Mouse (Mus musculus): ENCODE measurements around the gene Rpl38.

Gene Rpl38

DNA sequence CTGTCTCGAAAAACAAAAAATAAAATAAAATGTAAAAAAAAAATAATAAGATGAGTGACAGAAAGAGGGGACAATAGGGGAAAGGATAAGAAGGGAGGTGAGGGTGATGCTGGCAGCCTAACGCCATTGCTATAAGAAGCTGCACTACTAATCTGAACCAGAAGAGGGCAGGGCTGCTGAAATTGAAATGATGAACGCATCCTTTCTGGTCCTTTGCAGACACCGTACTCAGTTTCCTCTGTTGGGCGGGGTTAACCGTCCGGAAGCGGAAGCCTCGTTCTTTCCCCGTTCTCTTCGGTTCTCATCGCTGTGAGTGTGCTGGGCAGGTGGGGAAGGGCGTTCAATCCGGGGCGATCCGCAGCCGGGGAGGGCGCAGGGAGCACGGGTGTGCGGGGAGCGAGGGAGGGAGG, at the start of gene Rpl38:
TSS of gene Rpl38 (plus strand) at position 224 of the 410 bp plus-strand sequence.
- peak; percentile 97 for DNase-seq

DNA sequence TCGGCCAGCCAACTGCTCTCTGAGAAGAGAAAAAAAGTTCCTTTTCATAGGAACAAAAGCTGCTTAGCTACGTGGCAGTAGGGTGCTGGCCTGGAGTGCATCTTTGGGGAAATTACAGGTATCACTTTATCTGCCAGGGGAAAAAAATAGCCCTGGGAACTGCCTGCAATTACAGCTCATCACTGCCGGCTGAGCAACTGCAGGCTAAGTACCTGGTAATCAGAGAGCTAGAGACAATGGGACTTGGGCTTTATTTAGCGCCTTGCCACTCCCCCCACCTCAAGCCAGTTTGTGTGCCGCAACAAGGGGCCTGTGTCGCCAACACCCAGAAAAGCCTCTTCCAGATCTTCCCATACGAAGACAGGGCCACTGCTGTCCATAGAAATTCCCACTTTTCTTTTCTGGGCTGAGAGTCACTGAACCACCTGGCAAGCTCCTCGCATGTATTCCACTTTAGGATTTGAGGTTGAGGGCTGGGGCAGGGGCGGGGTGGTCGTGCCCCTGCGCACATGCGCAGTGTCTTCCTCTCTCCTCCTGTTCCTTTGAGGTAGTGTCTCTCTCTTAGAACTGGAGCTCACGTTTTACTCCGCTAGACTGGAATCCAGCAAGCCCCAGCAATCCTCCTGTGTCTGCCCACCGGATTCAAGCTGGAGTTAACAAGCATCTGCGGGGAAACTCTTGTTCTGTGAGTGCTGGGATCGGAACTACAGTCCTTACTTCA, 49.5 kb upstream of the Rpl38 start:
- DNase-seq: no peak

DNA sequence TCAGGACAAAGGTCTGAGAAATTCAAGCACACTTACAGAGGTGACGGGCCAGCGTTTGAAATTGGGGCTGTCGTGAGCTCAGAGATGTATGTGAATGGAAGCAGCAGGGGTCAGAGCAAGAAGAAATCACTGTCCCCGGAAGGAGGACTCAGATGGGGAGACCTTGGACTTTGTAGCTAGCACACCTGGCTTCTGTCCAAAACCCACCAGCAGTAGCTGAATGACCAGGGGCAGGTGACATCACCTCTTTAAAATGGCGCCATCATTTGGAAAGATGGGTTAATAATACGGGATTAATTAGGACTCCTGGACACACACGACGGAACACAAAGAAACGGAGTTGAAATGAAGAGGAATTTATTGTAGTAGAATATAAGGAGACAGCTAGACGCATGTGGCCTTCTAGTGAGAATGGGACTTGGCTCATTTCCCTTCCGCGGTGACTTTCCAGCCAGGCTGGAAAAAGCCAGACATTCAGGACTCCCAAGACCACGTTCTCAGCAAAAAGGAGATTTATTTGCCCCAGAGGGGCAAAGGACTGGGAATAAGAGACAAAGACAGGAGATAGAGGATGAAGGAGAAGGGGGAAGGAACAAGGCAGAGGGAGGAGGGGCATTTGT, 42.1 kb upstream of the Rpl38 start:
- DNase-seq: no peak

DNA sequence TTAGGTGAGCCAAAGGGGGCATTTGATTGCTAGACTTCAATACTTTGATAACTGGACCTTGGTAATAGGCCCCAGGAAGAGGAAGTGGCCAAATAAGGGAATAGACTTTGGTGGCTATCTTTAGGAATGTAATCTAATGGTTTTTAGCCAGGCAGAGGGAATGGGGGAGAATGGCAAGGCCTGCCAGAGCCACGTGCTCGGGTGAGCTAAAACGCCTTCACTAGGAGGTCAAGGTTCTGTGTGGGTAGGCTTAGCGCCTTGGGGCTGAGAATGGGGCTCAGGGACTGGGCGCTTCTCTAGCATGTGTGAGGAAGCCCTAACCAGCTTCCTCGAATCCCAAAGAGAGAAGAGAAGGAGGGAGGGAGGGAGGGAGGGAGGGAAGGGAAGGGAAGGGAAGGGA, 41.3 kb upstream of the Rpl38 start:
- no peak for DNase-seq

DNA sequence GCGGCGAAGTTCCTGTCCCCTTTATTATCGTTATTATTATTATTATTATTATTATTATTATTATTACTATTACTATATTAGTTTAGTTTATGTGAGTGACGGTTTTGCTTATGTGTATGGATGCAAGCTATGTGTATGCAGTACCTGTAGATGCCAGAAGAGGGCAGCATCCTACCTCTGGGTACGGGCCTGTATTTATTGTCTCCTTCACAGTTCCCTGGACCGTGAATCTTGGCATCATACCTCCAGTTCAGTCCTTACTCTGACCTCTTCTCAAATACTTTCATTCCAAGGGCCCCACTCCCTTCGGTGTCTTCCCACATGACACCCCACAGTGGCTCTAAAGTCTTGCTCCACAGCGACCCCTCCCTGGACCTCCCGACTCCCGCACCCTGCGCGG, 40.3 kb upstream of the Rpl38 start:
- DNase-seq: peak; percentile 25

DNA sequence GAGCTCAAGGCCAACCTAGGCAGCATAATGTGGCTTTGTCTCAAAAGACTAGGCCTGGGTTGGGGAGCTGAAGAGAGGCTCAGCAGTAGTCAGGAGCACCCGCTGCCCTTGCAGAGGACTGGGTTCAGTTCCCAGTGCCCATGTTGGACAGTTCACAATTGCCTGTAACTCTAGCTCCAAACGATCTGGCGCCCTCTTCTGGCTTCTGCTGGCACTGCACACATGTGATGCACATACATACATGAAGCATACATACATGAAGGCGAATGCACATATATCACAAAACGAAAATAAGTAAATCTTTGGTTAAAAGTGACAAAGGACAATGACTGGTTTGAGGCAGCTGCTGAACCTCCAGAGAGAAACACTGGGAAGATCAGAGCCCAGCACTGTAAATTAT, 38.3 kb upstream of the Rpl38 start:
- no peak for DNase-seq

DNA sequence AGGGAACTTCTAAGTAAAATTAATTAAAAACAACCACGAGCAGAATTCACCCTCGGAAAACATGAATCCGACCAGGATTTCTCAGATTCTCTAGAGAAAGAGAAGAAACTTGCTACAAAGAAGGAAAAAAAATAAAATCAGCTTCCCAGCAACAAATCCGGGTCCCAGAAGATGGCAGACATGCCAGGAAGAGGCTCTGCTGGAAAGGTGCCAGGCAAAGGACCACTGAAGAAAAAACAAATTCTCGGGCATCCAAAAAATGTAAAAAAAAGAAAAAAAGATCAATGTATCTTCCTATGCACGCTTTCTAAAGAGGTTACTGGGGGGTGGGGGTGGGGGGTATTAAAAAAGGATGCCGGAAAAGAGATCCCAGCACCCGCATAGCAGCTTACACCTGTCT, 36.1 kb upstream of the Rpl38 start:
- no peak for DNase-seq

DNA sequence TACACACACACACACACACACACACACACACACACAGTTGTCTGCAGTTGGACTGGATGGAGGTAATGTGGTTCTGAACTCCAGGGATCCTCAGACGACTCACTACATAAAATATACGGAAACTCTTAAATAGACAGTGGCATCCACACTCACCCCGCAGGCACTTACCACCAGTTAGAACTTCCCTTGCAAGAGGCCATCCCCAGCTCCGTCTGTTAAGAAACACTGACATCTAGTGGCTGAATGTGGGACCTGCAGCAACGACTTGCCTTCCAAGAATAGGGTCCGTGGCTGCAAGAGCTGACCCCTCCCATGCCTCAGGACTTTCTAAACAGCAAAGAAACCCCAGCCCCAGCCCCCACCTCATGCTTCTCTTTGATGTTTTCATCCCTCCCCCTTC, 32.0 kb upstream of the Rpl38 start:
- DNase-seq: peak; percentile 75

DNA sequence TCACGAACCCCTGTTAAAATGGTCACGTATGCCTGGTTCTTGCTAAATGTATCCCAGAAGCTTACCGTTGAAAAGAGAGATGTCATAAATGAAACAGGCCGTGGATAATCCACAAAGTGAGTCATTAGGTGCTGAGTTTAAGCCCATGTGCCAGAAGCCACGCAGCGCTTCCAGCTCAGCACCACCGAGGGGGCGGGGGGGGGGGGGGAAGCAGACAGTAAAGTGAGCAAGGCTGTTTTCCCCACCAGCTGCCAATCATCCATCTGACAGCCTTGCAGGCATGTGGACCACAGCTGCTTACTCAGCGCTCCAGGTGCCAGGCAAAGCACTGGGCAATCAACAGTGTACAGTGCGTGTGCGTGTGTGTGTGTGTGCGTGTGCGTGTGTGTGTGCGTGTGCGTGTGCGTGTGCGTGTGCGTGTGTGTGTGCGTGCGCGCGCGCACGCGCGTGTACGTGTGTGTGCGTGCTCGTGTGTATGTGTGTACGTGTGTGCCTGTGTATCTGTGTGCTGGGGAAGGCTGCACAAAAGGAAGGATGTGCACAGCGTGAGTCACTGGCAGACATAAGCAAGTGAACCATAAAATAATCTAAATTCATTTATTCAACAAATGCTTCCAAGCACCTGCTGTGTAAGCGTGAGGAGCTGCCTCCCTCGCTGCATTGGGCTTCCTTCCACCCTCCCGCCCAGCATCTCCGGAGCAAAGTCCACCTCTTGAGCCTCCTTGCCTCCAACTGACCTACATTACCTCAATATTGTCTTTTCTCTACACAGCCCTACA, 31.4 kb upstream of the Rpl38 start:
- DNase-seq: peak; percentile 10

DNA sequence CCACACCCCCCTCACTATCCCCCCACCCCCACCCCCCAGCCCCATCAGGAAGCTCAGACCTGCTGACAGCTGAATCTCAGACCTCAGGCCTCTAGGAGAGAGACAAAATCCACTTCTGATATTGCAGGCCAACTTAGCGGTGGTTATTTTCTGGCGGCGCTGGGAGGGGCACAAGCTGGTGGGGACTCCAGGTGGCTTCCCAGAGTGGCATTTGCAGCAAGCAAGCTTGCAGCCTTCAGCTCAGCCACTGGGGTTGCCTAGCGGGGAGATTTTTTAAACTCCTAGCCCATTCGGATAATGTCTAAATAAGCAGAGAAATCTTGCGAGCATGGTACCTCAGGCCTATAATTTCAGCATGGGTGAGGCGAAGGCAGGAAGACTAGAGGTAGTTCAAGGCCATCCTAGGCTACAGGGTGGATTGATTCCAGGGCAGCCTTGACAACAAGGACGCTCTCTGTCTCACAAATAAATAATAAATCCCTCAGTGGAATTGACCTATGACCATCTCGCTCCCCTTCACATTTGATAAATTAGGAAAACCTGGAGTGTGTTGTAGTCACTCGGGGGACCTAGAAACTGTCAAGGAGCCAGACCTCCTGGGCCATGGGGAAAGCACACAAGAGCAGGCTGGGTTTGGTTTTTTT, 29.6 kb upstream of the Rpl38 start:
- no peak for DNase-seq

DNA sequence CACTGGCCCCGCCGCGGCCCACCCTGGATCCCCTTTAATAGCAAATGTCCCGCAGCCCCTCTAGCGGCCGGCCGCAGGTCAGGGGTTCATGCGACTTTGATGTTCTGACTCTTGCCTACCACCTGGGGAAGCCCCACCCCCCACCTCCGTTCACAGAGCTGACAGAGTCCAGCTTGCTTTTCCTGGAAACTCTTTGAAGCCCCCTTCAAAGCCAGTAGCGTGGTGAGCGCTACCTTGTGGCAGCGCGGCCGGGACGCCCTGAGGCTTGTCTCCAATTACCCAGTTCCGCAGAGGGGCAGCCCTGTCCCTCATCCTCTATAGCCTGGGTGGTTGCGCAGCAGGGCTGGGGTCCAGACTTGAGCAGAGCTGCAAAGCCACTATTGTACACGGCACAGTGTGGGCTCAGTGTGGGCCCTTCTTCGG, 28.6 kb upstream of the Rpl38 start:
- no peak for DNase-seq

DNA sequence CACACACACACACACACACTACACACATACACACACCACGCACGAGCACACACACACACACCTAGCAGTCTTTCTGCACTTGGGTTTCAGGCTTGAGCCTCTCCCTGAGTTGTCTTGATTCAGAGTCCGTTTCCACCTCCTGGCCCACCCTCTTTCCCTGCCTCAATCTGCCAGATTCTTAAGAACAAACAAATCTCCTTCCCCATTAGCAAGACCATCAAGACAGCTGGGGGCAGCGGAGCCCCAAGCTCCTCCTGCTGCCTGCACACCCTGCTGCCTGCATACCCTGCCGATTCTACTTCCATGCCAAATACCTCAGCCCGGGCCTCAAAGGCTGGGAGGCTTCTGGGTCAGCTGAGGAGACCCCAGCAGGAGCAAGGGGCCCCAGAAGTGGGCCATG, 27.7 kb upstream of the Rpl38 start:
- no peak for DNase-seq

DNA sequence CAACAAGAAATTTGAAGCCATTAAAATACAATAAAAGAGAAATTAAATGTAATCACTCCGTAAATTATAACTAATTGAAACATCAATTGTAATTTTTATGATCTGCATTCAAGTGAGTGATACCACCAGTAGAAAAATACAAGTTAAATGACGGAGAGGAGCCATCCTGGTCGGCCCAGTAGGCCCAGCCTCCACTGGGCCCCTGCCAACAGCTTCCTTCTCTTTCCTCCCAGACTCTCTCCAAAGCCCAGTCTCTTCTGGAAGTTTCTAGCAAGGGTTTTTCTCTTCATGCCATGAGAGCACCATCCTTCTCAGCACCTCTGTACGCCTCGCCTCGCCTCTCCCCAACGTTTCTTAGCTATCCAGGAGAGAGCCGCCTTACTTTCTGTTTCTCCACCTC, 27.2 kb upstream of the Rpl38 start:
- no peak for DNase-seq

DNA sequence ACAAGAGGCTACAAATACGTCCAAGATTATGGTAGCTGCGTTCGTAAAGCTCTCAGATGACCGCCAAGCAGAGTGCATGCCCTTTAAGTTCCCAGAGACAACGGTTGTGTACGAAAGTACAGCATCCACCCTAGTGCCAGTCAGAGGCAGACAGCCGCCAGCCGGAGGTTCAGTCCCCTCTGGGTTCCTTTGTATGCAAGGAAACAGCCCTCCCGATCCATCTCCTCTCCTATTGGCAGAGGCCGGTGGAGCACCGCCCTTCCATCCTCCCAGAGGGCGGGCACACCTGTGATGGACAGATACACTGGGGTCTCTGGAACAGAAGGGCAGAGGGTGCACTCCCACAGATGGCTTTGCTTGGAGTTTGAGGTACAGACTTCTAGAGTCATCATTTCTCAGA, 26.1 kb upstream of the Rpl38 start:
- DNase-seq: no peak

DNA sequence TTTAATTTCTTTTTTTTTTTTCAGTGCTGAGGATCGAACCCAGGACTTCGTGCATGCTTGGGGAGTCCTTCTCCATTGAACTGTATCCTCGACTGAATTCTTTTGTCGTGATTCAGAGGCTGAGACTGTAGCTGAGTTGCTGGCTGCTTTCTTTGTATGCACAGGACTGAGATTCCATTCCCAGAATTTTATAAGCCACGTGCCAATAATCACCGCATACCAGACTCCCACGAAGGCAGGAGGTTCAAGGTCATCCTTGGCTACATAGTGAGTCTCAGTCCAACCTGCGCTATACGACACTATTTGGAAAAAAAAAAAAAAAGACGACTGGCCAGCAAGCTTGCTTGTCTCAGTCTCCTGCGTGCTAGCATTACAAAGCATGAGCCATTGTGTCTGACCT, 25.4 kb upstream of the Rpl38 start:
- DNase-seq: no peak

DNA sequence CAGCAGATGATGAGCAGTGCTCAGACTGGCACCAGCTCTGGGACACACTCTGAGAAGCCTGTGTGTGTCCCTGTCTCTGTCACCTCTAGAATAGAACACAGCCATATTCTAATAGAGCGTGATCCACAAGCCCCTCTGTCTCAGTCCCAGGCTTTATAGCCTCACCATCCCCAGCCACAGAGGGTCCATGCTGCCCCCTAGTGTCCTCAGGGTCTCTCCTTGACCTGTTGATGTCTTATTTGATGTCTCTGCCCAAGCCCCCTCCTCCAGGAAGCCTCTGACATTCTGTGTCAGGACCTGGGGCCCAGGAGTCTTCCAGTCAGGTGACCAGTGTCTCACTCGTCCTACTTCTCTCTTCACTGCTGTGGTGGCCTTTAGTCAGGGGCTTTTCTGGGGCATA, 24.2 kb upstream of the Rpl38 start:
- no peak for DNase-seq

DNA sequence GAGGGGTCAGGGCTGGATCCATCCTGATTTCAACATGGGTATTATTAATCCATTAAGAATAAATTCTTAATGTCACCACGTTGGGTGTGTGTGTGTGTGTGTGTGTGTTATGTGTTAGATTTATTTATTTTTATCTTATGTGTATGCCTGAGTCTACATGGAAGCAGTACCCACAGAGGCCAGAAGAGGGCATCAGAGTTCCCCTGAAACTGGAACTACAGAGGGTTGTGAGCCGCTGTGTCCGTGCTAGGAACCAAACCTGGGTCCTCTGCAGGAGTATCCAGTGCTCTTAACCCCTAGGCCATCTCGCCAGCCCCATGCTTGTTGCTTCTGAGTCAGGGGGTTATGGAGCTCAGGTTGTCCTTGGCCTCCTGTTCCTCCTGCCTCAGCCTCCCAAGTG, 18.8 kb upstream of the Rpl38 start:
- DNase-seq: no peak

DNA sequence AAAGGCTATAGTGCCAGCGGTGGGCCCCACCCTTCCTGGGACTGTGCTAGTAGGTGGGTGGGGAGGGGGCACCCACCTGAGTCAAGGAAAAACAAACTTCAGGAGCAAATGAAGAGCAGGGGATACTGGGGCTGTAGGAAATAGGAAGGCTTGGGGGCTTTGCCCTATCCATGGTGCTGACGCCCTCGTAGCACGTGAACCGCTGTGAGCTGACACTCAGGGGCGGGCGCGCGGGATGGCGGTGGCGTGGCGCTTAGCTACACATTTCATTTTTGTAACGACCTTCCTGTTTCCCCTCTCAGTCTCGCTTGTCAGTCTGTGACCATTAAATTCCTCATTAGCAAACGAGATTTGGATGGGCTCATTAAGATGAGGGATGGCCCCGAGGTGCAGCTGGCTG, 15.8 kb upstream of the Rpl38 start:
- no peak for DNase-seq

DNA sequence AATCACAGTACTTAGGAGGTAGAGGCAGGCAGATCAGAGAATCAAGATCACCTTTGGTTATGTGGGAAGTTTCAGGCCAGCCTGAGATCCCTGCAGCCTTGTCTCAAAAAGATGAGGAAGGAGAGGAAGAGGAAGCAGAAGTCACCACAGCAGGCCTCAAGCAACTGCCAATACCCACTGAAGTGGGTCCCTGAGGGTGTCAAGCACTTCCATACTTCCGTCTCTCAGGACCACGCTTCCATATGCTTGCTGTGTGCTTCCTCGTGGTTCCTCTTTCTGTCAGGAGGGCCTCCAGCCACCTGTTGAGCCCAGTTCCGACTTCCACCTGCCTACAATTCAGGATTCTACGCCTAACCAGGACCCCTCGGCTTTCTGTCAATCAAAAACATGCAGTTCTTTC, 14.7 kb upstream of the Rpl38 start:
- DNase-seq: no peak

DNA sequence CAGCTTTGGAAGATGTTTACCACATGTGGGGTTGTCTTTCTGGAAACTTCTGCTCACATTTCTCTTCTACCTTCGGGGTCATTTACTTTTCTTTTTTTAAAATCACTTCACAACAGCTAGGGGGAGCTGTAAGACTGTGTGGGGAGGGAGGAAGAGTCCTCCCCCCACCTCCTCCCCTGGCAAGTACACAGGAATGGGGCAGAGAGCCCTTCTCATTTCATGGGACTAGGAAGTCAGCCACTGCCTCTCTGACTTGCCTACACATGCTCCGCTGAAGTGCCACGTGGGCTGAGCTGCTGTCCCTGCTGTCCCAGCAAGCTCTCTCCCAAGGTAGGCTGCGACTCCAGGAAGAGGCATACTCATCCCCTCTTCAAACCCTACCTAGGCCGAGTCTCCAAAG, 13.8 kb upstream of the Rpl38 start:
- DNase-seq: no peak

DNA sequence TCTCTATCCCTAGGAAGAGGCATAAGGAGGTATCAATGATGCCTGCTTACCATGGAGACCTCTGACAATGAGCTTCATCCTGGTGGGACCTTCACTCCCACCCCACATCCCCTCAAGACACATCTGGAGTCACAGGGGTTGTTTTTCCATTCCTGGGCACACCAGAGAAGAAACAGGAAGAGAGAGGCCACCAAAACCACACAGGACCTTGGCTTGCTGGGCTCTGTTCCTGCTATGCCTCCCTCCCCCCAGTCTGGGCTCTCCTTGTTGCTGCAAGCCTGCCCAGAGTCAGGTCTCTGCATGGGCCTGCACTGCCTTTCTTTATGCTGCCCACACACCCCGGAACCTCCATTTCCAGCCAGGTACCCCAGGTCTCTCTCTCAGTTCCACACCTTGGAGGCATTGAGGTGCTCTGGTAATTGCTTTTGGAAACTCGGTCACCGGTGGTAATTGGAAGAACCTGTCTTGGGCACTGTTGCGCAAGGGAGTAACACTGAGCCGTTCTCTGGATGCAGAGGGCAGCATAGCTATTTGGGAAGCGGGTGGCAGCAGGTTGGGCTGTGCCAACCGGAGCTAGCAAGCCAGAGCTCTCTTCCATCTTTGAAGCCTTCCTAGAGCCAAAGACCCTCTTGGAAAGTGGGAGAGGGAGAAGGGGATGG, 12.8 kb upstream of the Rpl38 start:
- no peak for DNase-seq

DNA sequence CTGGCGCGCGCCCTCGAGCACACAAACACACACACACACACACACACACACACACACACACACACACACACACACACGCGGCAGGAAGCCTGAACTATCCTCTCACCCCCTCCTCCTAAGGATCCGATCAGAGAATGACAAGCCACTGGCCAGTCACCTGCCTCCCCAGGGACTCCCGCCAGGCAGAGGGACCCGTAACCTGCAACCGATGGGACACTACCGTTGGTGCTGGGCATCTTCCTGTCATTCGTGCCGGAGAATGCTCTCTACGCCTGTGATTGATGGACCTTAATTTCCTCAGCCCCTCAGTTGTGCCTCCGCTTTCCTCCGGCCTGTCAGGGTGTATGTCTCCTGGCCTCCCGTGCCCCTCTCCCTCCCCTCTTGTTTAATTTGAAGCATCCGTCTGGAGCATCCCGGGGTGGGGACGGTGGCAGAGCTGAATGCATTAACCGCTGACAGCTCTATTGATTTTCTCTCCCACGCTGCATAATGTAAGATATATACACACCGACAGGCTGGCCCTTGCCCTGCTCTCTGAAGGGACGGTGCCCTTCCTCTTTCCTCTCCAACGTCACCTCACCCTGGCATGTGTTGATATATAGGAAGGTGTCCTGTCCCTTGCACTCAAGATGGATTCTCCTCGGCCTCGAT, 11.2 kb upstream of the Rpl38 start:
- DNase-seq: no peak

DNA sequence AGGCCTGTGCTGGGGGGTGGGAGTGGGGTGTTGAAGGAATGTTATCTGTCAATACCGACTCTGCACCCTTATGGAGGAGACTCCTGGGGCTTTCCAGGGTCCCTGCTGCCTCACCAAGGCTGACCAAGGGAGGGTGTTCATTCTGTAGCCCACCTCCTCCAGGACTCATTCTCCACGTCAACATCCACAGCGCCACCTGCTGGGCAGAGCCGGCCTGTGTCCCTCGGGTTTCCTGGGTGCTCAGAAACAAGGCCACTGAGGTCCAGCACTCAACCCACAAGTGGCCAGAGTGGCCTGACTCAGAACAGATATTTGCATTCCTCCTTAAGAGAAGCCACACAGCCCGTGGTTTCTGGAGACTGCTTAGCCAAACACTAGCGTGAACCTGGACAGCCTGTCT, 10.6 kb upstream of the Rpl38 start:
- DNase-seq: peak; percentile 52

All from kidney, adult 9 months (tissue).